Mouse (Mus musculus): ENCODE data around the gene Galntl6.

Galntl6 gene

DNA sequence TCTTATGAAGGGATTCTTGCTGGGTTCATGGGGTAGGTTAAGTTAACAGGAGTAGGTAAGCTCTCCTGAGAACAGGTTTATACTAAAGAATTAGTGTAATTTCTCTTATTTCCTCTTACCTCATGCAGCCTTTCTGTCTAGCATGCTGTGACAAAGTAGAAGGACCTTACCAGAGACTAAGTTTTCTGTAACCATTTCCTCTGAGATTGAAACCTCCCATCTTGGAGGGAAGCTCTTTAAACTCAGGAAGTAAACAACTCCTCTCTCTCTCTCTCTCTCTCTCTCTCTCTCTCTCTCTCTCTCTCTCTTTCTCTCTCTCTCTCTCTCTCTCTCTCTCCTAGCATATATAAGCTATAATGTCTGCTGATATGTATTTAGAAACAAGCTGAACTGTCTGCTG, 1153.6 kb downstream of the Galntl6 start:
- no peak for DNase-seq

DNA sequence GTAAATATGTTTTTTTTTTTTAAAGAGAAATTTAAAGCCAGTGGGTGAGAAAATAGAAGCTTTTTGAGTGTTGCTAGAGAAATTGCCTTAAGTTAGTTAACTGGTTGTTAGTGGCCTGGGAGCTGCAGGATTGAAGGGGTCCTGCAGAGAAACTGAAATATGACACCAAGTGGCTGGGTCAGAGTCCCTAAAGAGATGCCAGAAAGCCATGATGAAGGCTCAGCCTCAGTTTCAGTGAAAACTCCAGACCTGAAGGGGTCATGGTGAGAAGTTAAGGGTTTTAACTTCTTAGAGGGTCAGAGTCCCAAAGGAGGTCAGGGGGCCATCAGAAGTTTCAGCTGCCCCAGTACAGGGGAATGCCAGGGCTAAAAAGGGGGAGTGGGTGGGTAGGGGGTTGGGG, 1155.0 kb downstream of the Galntl6 start:
- DNase-seq = no peak

DNA sequence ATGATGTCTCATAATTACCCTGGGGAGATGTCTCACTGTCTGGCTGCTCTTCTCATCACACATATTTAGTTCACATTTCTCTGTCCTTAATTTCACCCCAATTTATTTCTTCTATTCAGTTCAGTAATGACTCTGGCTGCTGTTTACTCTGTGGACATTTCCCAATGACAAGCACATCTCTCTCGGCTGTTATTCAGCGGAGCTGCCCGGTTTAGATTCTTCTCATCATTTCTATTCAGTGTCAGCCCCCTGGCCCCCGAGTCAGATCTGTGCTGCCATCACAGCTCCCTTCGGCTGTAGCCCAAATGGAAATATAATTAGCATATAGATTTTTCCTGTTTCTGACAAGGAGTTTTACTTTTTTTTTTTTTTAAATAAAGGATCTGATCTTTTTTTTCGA, 1158.4 kb downstream of the Galntl6 start:
- DNase-seq = no peak

DNA sequence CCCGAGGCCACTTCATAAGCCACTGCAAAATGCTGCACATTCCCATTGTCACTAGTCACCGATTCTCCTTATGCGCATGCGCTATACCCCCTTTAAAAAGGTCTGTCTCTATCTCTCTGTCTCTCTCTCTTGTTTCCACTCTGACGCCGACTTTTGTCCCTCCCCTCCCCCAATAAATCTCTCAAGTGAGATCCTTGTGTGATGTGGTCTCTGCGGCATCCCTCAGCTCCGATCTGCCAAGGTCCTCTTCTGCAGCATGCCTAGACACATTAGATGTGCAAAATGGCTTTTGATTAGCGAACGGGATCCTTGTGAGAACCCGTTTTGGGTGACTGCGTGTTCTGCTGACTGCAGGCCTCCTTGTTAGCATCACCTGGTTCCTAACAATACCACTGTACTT, 1168.8 kb downstream of the Galntl6 start:
- no peak for DNase-seq

DNA sequence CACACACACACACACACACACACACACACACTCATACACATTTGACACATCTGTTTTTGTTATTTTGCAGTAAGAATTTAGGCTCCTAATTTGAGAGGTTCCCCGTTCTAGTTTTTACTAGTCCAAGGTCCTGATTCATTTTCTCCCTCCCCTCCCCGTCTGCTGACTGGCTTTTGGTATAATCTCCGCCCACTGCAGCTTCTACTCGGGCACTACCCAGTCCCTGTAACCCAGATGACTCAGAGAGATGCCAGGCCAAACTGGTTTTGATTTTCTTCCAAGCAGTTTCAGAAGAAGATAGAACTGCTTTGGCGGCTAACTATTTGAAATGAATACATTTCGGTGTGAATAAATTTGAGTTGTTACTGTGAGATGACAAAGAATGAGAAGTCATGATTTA, 1170.5 kb downstream of the Galntl6 start:
- no peak for DNase-seq

DNA sequence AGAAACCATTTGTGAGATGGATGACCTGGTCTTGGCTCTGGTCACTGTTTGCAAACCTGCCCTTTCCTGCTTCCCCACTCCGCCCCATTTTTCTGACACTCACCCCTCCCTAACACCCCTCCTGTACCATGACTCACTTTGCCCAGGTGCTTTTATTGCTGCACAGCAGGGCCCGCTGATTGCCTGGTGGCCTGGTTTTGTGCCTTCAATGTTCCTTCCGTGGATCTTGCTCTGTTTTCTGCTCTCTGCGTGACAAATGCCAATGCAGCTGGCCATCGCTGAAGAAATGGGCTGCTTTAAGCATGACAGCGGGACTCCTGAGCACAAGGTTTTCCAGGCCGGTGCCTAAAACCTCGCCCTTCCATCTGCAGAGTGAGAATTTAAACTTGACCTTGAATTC, 1171.1 kb downstream of the Galntl6 start:
- no peak for DNase-seq

DNA sequence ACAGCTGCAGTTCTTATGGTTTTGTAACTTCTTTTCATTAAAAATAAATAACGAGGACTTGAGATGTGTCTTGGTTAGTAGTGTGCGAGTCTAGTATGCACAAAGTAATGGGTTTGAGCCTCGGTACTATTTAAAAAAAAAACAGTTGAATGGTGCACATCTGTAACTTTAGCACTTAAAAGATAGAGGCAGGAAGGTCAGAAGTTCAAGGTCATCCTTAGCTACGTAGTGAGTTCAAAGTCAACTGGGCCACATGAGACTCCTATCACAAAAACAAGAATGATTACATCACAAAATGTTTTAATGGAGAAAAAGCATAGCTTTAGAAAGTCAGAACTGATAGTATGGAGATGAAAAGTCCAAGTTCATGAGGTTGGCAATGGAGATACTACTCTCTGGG, 1175.2 kb downstream of the Galntl6 start:
- DNase-seq = no peak

DNA sequence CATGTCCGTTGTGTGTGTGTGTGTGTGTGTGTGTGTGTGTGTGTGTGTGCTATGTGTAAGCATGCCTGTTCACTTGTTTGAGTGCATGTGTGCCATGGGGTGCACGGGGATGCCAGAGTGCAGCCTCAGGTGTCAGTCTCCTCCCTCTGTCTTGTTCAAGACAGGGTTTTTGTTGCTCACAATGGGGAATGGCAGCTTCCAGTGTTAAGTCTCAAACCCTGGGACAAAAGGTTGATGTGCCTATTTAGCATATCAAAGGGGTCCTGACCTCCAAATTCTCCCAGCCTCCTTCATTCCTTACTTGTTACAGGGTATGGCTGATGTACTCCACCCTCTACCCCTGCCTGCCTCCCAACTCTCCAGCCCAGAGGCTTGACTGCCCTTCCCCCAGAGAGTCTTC, 1179.6 kb downstream of the Galntl6 start:
- no peak for DNase-seq

DNA sequence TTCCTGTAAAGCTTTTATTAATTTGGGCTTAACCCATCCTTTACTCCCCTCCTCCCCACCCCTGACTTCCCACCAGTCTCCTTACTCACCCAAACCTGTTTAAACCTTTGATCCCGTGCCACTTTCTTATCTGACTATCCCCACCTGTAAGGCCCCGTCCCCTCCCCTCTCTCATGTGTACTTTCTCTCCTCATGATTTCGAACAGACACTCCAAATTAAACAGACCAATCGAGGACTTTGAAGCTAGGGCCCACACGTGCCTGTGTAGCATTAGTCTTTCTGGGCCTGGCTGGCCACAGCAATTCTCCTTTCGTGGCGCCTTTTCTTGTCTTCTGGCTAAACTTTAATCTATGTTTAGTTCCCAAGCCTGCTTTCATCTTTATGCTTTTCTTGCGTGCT, 1180.8 kb downstream of the Galntl6 start:
- no peak for DNase-seq

DNA sequence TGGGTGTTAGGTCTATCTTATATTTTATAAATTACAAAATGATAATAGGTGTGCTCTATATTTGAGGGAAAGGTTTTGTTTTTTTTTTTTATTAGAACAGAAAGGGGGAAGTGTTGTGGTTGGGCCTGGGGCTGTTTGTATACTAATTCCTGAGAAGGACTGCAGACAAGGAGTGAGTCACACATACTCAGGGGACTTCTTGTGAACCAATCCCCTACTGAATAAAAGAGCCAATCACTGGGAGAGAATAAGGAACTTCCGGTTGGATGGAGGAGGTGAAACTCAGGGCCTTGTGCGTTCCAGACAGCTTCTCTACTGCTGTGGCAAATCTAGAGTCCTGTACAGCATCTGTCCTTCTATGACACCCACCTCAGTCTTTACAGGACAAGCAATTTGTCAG, 1184.2 kb downstream of the Galntl6 start:
- no peak for DNase-seq

DNA sequence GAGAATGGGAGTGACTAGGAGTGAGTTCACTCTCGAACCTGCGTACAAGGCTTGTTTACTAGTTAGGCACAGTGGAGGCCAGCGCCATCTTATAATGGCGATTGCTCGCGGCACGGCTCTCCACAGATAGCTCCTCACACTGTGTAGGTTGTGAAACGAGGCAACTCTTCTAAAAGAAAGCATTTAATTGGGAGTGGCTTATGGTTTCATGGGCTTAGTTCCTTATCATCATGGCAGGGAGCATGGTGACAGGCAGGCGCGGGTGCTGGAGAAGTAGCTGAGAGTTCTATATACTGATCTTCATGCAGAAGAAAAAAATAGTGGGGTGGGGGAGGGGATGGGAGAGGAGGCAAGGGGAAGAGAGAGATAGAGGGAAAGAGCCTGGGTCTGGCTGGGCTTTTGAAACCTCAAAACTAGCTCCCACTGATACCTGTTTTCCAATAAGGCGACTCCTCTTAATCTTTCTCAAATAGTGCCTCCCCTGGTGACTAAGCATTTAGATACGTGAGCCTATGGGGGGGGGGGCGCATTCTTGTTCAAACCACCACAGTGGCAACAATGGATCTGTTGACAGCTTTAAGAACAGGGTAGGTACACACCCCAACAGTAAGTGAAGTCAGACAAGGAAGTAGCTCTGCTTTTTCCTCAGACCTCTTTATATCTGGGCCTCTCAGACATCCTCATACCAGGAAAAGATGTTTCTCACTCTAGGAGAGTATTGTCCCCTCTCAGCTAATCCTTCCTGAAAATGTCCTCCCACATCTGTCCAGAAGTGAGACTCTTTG, 1187.4 kb downstream of the Galntl6 start:
- DNase-seq = no peak
